Mouse (Mus musculus) adrenal gland, postnatal 36 days (tissue): Measurements from ENCODE around the gene Bpnt1. TPM values are rescaled to one million over a fixed set of nuclear protein-coding genes. Genes with fewer than 3 reads are reported as not detected.

ENCODE experiments used
- DNase-seq, 2 experiments: peaks; one replicate each; pipeline ENCODE4 v3.0.0; 2021; ENCODE audit warnings: mixed read lengths in 1 of 2
- total RNA-seq, 2 experiments: library from RNA; stranded (reverse); gene quantifications; 2 replicates each; pipeline ENCODE4 v1.2.3; 2021

Gene Bpnt1
- total RNA-seq, 2 experiments from 2014 or later = 105 to 124 TPM

- DNase-seq = no peak
These were observed 2.1 kb upstream of the Bpnt1 start for GRCm38 (mm10) chr1:185329851-185330250.

GRCm38 (mm10) chr1:185331364-185331763 is 585 bp upstream of the Bpnt1 start:
- no peak for DNase-seq

- DNase-seq = no peak
These were observed 1.7 kb downstream of the Bpnt1 start for GRCm38 (mm10) chr1:185333651-185334050.

GRCm38 (mm10) chr1:185334136-185334535 is 2.2 kb downstream of the Bpnt1 start:
- no peak for DNase-seq

GRCm38 (mm10) chr1:185335231-185335765 is 3.3 kb downstream of the Bpnt1 start:
- DNase-seq = no peak

- DNase-seq = no peak
These were observed 4.6 kb downstream of the Bpnt1 start for GRCm38 (mm10) chr1:185336535-185336934.

GRCm38 (mm10) chr1:185342441-185342840 is 10.5 kb downstream of the Bpnt1 start:
- no peak for DNase-seq

GRCm38 (mm10) chr1:185343422-185343821 is 11.5 kb downstream of the Bpnt1 start:
- no peak for DNase-seq

- no peak for DNase-seq
These were observed 14.2 kb downstream of the Bpnt1 start for GRCm38 (mm10) chr1:185346188-185346587.

- no peak for DNase-seq
These were observed 17.8 kb downstream of the Bpnt1 start for GRCm38 (mm10) chr1:185349741-185350140.

- DNase-seq = no peak
These were observed 18.7 kb downstream of the Bpnt1 start for GRCm38 (mm10) chr1:185350611-185351010.

- no peak for DNase-seq
These were observed 20.2 kb downstream of the Bpnt1 start for GRCm38 (mm10) chr1:185352151-185352550.

GRCm38 (mm10) chr1:185353351-185353750 is 21.4 kb downstream of the Bpnt1 start:
- no peak for DNase-seq

- no peak for DNase-seq
These were observed 22.8 kb downstream of the Bpnt1 start for GRCm38 (mm10) chr1:185354731-185355130.

- no peak for DNase-seq
These were observed 24.3 kb downstream of the Bpnt1 start for GRCm38 (mm10) chr1:185356246-185356645.

- no peak for DNase-seq
These were observed 26.3 kb downstream of the Bpnt1 start for GRCm38 (mm10) chr1:185358211-185358610.

- peak; percentile 98 to 99 for DNase-seq
These were observed 30.9 kb downstream of the Bpnt1 start, which contains the start of gene Eprs for GRCm38 (mm10) chr1:185362677-185363520. Gene Eprs (plus strand): TSS chr1:185363044.

GRCm38 (mm10) chr1:185363526-185364182 is 31.7 kb downstream of the Bpnt1 start:
- DNase-seq = peak; percentile 49 to 56

GRCm38 (mm10) chr1:185364183-185364540 is 32.2 kb downstream of the Bpnt1 start:
- DNase-seq = no peak

- no peak for DNase-seq
These were observed 35.4 kb downstream of the Bpnt1 start for GRCm38 (mm10) chr1:185367383-185367782.

GRCm38 (mm10) chr1:185369979-185370378 is 38.0 kb downstream of the Bpnt1 start:
- DNase-seq = no peak

GRCm38 (mm10) chr1:185376390-185376789 is 44.4 kb downstream of the Bpnt1 start:
- DNase-seq = no peak

- no peak for DNase-seq
These were observed 45.5 kb downstream of the Bpnt1 start for GRCm38 (mm10) chr1:185377429-185377828.
